Mouse (Mus musculus) thymus, adult 2 months (tissue): ENCODE data around the gene Otud1.

ENCODE experiments used
- CTCF ChIP-seq: fragments of 200-500 bp; IDR thresholded peaks from 2 replicates; pipeline ENCODE4 v1.5.1; 2012; ENCODE audit warnings: mild to moderate bottlenecking, control low read depth, low read length, moderate library complexity, borderline replicate concordance; ENCODE audit not compliant: control insufficient read depth, poor library complexity, insufficient read depth; ENCODE audit errors: extremely low read depth
- POLR2A ChIP-seq: fragments of 200-500 bp; IDR thresholded peaks from 2 replicates; pipeline ENCODE4 v1.6.1; 2012; ENCODE audit warnings: mild to moderate bottlenecking, low read length, control low read depth, moderate library complexity; ENCODE audit not compliant: control insufficient read depth, poor library complexity, insufficient read depth; ENCODE audit errors: extremely low read depth

DNA sequence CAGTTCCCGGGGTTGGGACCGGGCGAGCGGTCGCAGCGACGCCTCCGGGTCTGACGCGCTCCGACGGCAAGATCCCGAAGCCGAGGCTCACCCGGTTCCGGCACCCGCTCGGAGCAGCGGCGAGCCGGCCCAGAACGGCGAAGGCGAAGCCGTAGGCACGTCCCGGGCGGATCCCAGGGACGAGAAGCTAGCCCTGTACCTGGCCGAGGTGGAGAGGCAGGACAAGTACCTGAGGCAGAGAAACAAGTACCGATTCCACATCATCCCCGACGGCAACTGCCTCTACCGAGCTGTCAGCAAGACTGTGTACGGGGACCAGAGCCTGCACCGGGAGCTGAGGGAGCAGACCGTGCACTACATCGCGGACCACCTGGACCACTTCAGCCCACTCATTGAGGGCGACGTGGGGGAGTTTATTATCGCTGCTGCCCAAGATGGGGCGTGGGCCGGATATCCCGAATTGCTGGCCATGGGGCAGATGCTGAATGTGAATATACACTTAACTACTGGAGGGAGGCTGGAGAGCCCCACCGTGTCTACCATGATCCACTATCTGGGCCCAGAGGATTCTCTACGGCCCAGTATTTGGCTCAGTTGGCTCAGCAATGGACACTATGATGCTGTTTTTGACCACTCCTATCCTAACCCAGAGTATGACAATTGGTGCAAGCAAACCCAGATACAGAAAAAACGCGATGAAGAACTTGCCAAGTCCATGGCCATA lies 1.3 kb downstream of the Otud1 start:
- TF ChIP-seq CTCF = peak; percentile 32; the same call in 1 of the 2 replicates
- no peak for TF ChIP-seq POLR2A
